Mouse (Mus musculus): ENCODE measurements around the gene Mmp1b.
"Not testable (repeated sequence)": the region's sequence is repeated elsewhere in the genome, so short reads cannot be mapped to it uniquely, and the experiment has no call there.

Mmp1b gene

GRCm38 (mm10) chr9:7387947-7388346 is at the start of gene Mmp1b:
Gene Mmp1b (minus strand): TSS chr9:7388047.
- no peak for DNase-seq (ENCODE audit: low spot score)

DNA sequence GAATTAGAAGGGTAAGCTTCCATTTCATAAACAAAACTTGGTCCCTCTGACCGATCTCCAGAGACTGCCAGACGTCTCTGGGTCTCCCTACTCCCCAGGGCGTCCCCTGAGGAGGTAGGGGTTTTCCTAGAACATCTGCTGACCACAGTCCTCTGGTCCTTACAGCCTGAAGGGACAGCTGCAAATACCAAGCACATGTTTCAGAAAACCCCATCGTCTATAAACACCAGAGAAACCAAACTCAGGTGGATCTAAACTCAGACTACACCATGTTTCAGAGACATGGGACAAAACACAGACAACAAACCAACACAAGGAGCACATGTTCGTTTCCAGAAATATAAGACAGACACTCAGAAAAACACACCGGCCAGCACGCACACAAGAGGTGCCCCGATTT is 8.7 kb upstream of the Mmp1b start:
- DNase-seq (ENCODE audit: low spot score) = not testable (repeated sequence)

DNA sequence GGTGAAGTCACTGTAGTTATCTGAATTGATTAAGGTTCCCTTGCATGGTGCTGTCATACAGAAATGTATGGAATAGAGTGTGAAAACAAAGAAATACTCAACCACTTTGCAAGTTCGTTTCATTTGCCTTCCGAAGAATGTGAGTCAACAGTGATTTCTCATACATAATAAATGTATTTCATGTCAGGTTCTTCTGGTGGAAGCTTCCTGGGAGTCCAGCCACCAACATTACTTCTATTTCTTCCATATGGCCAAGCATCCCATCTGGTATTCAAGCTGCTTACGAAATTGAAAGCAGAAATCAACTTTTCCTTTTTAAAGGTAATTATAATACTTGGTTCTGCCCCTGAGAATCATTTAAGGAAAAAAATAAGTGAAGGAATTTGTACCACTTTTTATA is 33.3 kb downstream of the Mmp1b start:
- DNase-seq (ENCODE audit: low spot score) = no peak

DNA sequence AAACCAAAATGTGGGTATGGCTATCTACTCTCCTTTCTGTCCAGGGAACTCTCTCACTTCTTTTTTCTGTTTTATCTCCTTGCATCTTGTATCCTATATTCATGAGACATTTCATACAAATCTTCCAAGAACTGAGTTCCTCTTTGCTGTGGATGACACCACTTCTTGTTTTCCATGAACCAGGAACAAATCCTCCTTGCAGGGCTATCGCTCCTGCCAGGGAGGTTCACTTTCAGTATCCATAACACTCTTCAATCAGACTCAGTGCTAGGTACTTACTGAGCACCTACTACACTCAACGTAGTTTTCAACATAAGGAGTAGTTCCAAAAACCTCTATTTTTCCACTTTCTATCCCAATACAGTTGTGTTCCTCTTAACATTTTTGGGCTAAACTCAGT is 42.3 kb downstream of the Mmp1b start:
- no peak for DNase-seq (ENCODE audit: low spot score)

GRCm38 (mm10) chr9:7344107-7344506 is 43.7 kb downstream of the Mmp1b start, which contains the start of gene Mmp12:
Gene Mmp12 (plus strand): TSS chr9:7344381.
- no peak for DNase-seq (ENCODE audit: low spot score)

DNA sequence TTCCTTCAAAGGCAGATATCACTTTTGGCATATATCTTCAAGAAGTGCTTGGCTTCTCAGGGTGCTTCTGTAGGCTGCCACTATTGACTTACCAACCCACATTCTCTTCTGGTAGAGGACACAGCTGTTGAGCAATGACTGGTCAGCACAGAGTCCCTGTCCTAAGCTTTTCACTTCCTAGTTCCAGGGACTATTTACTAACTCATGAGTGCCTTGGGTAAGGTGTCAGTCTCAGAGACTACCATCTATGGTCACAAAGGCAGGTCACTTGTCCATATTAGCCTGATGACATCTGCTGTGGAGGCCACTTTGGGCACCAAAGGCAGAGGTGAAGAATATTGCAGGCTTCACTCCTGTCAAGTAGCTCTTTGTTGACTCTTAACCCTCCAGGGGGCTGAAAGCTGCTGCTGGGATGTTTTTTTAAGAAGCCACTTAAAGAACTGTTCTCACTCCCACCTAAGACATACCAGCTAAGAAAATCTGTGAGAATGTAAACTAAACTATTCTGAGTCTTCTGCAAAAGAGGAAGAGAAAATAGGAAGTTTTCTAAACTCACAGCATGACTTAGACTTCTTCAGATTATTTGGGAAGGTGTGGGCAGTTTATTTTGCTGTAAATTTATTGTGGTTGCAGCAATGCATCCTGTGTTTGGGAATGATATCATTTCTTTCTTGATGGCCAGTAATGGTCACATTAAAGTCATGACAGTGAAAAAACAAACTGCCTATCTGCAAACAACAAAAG is 50.9 kb downstream of the Mmp1b start:
- DNase-seq (ENCODE audit: low spot score) = no peak

- DNase-seq (ENCODE audit: low spot score) = no peak
These were observed 51.8 kb downstream of the Mmp1b start for GRCm38 (mm10) chr9:7335766-7336680.

- DNase-seq (ENCODE audit: low spot score) = no peak
These were observed 56.0 kb downstream of the Mmp1b start for GRCm38 (mm10) chr9:7331847-7332246.

All from layer of hippocampus, adult 9-10 months (tissue).